ENCODE assay signal across 7 mouse cellular contexts in genomic region chr13:40916321-40917160, GRCm38 (mm10). TPM values are rescaled to one million over a fixed set of nuclear protein-coding genes. Genes with fewer than 3 reads are reported as not detected.
DNase-seq lines count a peak whose midpoint lies in the region; ATAC-seq and TF ChIP-seq lines count a peak whose summit lies in the region.

No protein-coding gene starts in this region.

- H3K4me1 ChIP-seq in ES-E14 (ENCODE audit: control insufficient read depth in 2 of 2, insufficient read depth in 2 of 2, low read length in 2 of 2, poor library complexity in 1 of 2) = peaks cover 0 to 23% of the 10 kb centered on the region in 2 experiments; a peak in 3 of 4 replicates
- H3K4me1 ChIP-seq in forebrain, postnatal 0 days (ENCODE audit: insufficient read depth) = peaks cover 13% of the 10 kb centered on the region; the same call in 1 of the 2 replicates

- 10% methylated on average over 21 of the region's 21 CpGs for WGBS in forebrain, postnatal 0 days

- TF ChIP-seq CTCF in forebrain, postnatal 0 days (IDR thresholded peaks at IDR 0.05; ENCODE audit: low read depth) = no peak

- no peaks in the 10 kb centered on the region for H3K9me3 ChIP-seq in ES-E14 (ENCODE audit: control insufficient read depth, insufficient read depth, low read depth, low read length)
- H3K9me3 ChIP-seq in forebrain, postnatal 0 days (ENCODE audit: low read length) = no peaks in the 10 kb centered on the region

- H3K27ac ChIP-seq in ES-E14 (ENCODE audit: insufficient read depth, low read depth, low read length, poor library complexity, severe bottlenecking) = peak overlapping the region; percentile 97
- no peak overlapping the region for H3K27ac ChIP-seq in forebrain, postnatal 0 days (ENCODE audit: low read depth, low read length)

- DNase-seq in A20 (ENCODE audit: low read depth, low spot score) = peak; percentile 21
- no peak for DNase-seq in ES-E14 (ENCODE audit: low read depth, low spot score)
- peak; percentile 20 for DNase-seq in forebrain, postnatal 0 days
- no peak for DNase-seq in adrenal gland, adult 8-10 months
- no peak for DNase-seq in urinary bladder, postnatal 25 days (ENCODE audit: low spot score)
- no peak for DNase-seq in layer of hippocampus, adult 8-10 months (ENCODE audit: low spot score in 2 of 2)

- H3K4me3 ChIP-seq in ES-E14 (ENCODE audit: insufficient read depth in 1 of 2, low read depth in 1 of 2, low read length in 2 of 2, poor library complexity in 1 of 2, severe bottlenecking in 1 of 2) = peak overlapping the region; percentile 32 to 68
- H3K4me3 ChIP-seq in forebrain, postnatal 0 days (ENCODE audit: low read depth, low read length) = peak overlapping the region; percentile 52

- no peaks in the 10 kb centered on the region for H3K27me3 ChIP-seq in forebrain, postnatal 0 days (ENCODE audit: insufficient read depth, low read length)

- in situ Hi-C loops in ES-E14 (cut with MboI; ENCODE audit: low sequenced_read_pairs in 2 of 2, unreplicated experiment in 2 of 2) = no loop called here

- H3K9ac ChIP-seq in ES-E14 (ENCODE audit: insufficient read depth, low read depth, low read length, poor library complexity, severe bottlenecking) = peak overlapping the region; percentile 78
- H3K9ac ChIP-seq in forebrain, postnatal 0 days = no peak overlapping the region

- no peak for ATAC-seq in forebrain, postnatal 0 days
- peak; percentile 34 for ATAC-seq in megakaryocyte, adult 5-6 weeks (ENCODE audit: poor library complexity, severe bottlenecking)

- peaks cover 5% of the 10 kb centered on the region; the same call in 1 of the 2 replicates for H3K36me3 ChIP-seq in ES-E14 (ENCODE audit: control insufficient read depth, insufficient read depth, low read length, poor library complexity, severe bottlenecking)
- no peaks in the 10 kb centered on the region for H3K36me3 ChIP-seq in forebrain, postnatal 0 days (ENCODE audit: insufficient read depth)

- H3K4me2 ChIP-seq in forebrain, postnatal 0 days (ENCODE audit: low read depth) = peak overlapping the region; percentile 90

TF ChIP-seq in ES-E14, 5 proteins besides CTCF, POLR2A, EP300 and RAD21:
- peak; percentile 91 for TF ChIP-seq MAFK (IDR thresholded peaks at IDR 0.05; ENCODE audit: insufficient read depth, low read depth, low read length)
- no peak for TF ChIP-seq CHD2 (IDR thresholded peaks at IDR 0.05; ENCODE audit: low read depth, low read length)

RNA-seq across cellular contexts. Expression of gene Gcnt2, which starts 57.0 kb away (rescaled TPM):
- total RNA-seq in ES-E14 (2012; rRNA removed) = 21.8 and 35.6 TPM in 2 replicates
- 8.2 and 9.2 TPM in 2 replicates for total RNA-seq in forebrain, postnatal 0 days (2014; rRNA removed)
- 3.3 and 3.4 TPM in 2 replicates for polyA plus RNA-seq in forebrain, postnatal 0 days (2015; fragmentation: Nextera tagmentation; extraction: Ambion mirVana)
- total RNA-seq in megakaryocyte, adult 5-6 weeks (2015) = 22.7 and 23.6 TPM in 2 replicates
- total RNA-seq in megakaryocyte, adult 5-6 weeks (2017) = 11.7 and 15.3 TPM in 2 replicates
- 1 to 10 TPM; 4.8 to 9.1 (median 7.1) TPM for total RNA-seq in adrenal gland, adult 8-10 months (2022)
- total RNA-seq in layer of hippocampus, adult 8-10 months (2022) = 10 to 100 TPM; 14.9 to 21.2 (median 18.1) TPM

Comparison
In these comparisons a context has a peak if more than half of its experiments do, and no peak if none do; other contexts are left out.
1. DNase-seq: peak in A20 (single experiment) and forebrain, postnatal 0 days (single experiment); none in ES-E14 (single experiment), adrenal gland, adult 8-10 months (single experiment), urinary bladder, postnatal 25 days (single experiment) and layer of hippocampus, adult 8-10 months (0 of 2).